Mouse (Mus musculus) R1 (cell line): ENCODE measurements around the gene Gm14288.
"Not testable (repeated sequence)": the region's sequence is repeated elsewhere in the genome, so short reads cannot be mapped to it uniquely, and the experiment has no call there.

ENCODE experiments used
- DNase-seq: peaks from one replicate; pipeline ENCODE4 v3.0.0-alpha.2; 2018; ENCODE audit warnings: low read depth, low spot score

Gm14288 gene

DNA sequence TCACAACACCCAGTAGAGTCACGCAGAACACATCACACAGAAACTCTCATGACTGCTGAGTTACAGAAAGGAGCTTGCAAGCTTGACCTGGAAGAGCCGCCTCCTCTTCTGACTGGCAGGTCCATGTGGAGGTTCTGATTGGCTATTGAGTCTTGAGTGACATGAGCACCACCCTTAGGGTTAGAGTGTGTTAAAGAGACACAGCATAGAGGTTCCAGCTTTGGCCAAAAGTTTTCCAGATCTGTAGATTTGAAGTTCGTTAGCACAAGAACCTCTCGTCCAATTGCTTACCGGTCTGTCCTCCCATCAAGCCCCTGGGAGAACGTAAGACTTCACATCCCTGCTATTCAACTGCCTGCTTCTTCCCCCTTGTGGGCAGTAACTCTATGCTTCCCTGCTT is at the start of gene Gm14288:
Gm14288 (minus strand) TSS at position 101 of the 400 bp plus-strand sequence.
- not testable (repeated sequence) for DNase-seq

DNA sequence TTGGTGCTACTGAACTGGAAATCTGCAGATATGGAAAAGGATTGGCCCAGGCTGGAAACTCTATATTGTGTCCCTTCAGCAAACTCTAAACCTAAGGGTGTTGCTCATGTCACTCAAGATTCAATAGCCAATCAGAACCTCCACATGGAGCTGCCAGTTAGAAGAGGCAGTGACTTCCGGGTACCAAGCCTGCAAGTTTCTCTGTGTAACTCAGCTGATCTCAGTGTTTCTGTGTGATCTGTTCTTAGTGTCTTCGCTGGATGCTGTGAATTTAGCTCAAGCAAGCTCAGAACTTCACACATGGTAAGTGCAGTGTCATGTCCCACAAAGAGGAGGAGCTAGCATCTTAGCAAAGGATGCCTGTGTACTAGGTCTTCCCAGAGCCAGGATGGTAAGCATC is 59.7 kb downstream of the Gm14288 start, which contains the start of gene Gm2007:
Gm2007 (plus strand) TSS at position 301 of the 400 bp plus-strand sequence.
- not testable (repeated sequence) for DNase-seq
